Mouse (Mus musculus) ovary, postnatal 14 days (tissue): ENCODE results near the gene Fam20b.
A peak's percentile ranks its signal among the peaks of the same experiment; 100 is the strongest.

Experiments used
- DNase-seq: peaks from one replicate; pipeline ENCODE4 v3.0.0; 2022; ENCODE audit warnings: low spot score

Fam20b gene

GRCm38 (mm10) chr1:156718950-156719805 is at the start of gene Fam20b:
Gene Fam20b, minus strand, starts transcription at chr1:156719086.
- peak; percentile 97 for DNase-seq

GRCm38 (mm10) chr1:156765311-156765710 is 46.4 kb upstream of the Fam20b start:
- DNase-seq: no peak

GRCm38 (mm10) chr1:156764584-156764983 is 45.7 kb upstream of the Fam20b start:
- DNase-seq: no peak

- no peak for DNase-seq
These were observed 44.4 kb upstream of the Fam20b start for GRCm38 (mm10) chr1:156763280-156763679.

- no peak for DNase-seq
These were observed 42.5 kb upstream of the Fam20b start for GRCm38 (mm10) chr1:156761430-156761801.

- DNase-seq: no peak
These were observed 41.9 kb upstream of the Fam20b start for GRCm38 (mm10) chr1:156760549-156761429.

- DNase-seq: no peak
These were observed 39.4 kb upstream of the Fam20b start for GRCm38 (mm10) chr1:156758326-156758725.

- no peak for DNase-seq
These were observed 35.9 kb upstream of the Fam20b start for GRCm38 (mm10) chr1:156754608-156755413.

- no peak for DNase-seq
These were observed 34.1 kb upstream of the Fam20b start for GRCm38 (mm10) chr1:156752990-156753389.

GRCm38 (mm10) chr1:156752020-156752724 is 33.3 kb upstream of the Fam20b start:
- peak; percentile 81 for DNase-seq

- DNase-seq: no peak
These were observed 31.4 kb upstream of the Fam20b start for GRCm38 (mm10) chr1:156750261-156750660.

GRCm38 (mm10) chr1:156749136-156749535 is 30.2 kb upstream of the Fam20b start:
- DNase-seq: no peak

GRCm38 (mm10) chr1:156748435-156749005 is 29.6 kb upstream of the Fam20b start:
- DNase-seq: no peak

GRCm38 (mm10) chr1:156745188-156745810 is 26.4 kb upstream of the Fam20b start:
- DNase-seq: no peak

- peak; percentile 71 for DNase-seq
These were observed 22.9 kb upstream of the Fam20b start for GRCm38 (mm10) chr1:156741482-156742411.

GRCm38 (mm10) chr1:156735788-156736187 is 16.9 kb upstream of the Fam20b start:
- no peak for DNase-seq

GRCm38 (mm10) chr1:156734019-156734418 is 15.1 kb upstream of the Fam20b start:
- no peak for DNase-seq

- no peak for DNase-seq
These were observed 14.7 kb upstream of the Fam20b start for GRCm38 (mm10) chr1:156733559-156733958.

- no peak for DNase-seq
These were observed 14.1 kb upstream of the Fam20b start for GRCm38 (mm10) chr1:156732996-156733395.
